Mouse (Mus musculus) embryonic facial prominence, embryonic 13.5 days (tissue): ENCODE measurements around the gene Wars2. TPM values are rescaled to one million over a fixed set of nuclear protein-coding genes. Genes with fewer than 3 reads are reported as not detected.
A peak's percentile ranks its signal among the peaks of the same experiment; 100 is the strongest.

Source experiments
- ATAC-seq: fragments of 200-750 bp; cut with Nextera tagmentation; 2 replicates; pipeline ENCODE4 v1.8.0; 2017; ENCODE audit warnings: low read depth; ENCODE audit not compliant: insufficient number of reproducible peaks, insufficient read depth, low FRiP score, low TSS enrichment
- H3K27ac ChIP-seq: fragments of 300-500 bp; sonication (generic); 2 replicates; pipeline ENCODE4 v1.5.1; 2015; ENCODE audit warnings: moderate library complexity, mild to moderate bottlenecking, inconsistent platforms
- H3K27me3 ChIP-seq: fragments of 300-500 bp; sonication (generic); 2 replicates; pipeline ENCODE4 v1.6.1; 2015; ENCODE audit warnings: mild to moderate bottlenecking, inconsistent platforms
- H3K36me3 ChIP-seq: fragments of 300-500 bp; sonication (generic); 2 replicates; pipeline ENCODE4 v1.6.1; 2015; ENCODE audit warnings: mild to moderate bottlenecking, inconsistent platforms
- H3K4me1 ChIP-seq: fragments of 300-500 bp; sonication (generic); 2 replicates; pipeline ENCODE4 v1.6.1; 2015; ENCODE audit warnings: inconsistent platforms
- H3K4me2 ChIP-seq: fragments of 300-500 bp; sonication (generic); 2 replicates; pipeline ENCODE4 v1.6.1; 2015; ENCODE audit warnings: moderate library complexity, mild to moderate bottlenecking, inconsistent platforms
- H3K4me3 ChIP-seq: fragments of 300-500 bp; sonication (generic); 2 replicates; pipeline ENCODE4 v1.5.1; 2015; ENCODE audit warnings: mild to moderate bottlenecking, inconsistent platforms
- H3K9ac ChIP-seq: fragments of 300-500 bp; sonication (generic); 2 replicates; pipeline ENCODE4 v1.6.1; 2015; ENCODE audit warnings: mild to moderate bottlenecking, inconsistent platforms
- H3K9me3 ChIP-seq: fragments of 300-500 bp; sonication (generic); 2 replicates; pipeline ENCODE4 v1.6.1; 2016; ENCODE audit warnings: inconsistent platforms
- WGBS: fragments of 180-500 bp; shearing (Covaris S2); methylation state at CpG from one replicate; pipeline ENCODE4 v1.1.7; 2015; ENCODE audit warnings: mixed read lengths; 5-methylcytosine and 5-hydroxymethylcytosine counted together
- polyA plus RNA-seq: library from polyadenylated mRNA; unstranded; fragments of >200 nt; fragmentation: Nextera tagmentation; extraction: Ambion mirVana; gene quantifications from 2 replicates; pipeline ENCODE4 v1.2.1, GENCODE M21; 2015

Gene Wars2
- polyA plus RNA-seq, 1 experiment from 2014 or later: 13.1 TPM

DNA sequence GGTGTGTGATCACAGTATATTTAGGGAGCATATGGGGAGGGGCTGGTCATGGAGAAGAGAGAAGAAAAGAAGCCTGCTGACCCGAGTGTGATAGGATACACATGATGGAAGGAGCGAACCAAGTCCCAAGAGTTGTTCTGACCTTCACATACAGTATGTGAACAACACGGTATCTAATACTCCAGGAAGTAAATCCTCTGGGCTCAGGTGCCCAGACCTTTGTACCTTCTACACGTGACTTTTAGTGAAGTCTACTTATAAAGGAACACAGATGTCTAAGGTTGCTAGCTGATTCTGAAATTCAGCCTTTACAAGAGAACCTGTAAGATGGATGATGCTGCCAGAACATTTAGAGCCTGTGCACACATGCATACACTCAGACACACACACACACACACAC lies 15.4 kb downstream of the Wars2 start:
- 80% methylated on average over 4 of the region's 4 CpGs for WGBS
- Histone ChIP-seq H3K4me1 (no peaks in the 10 kb centered on the region), H3K27ac (no peak overlapping the region), H3K4me2 (no peak overlapping the region), H3K36me3 (no peaks in the 10 kb centered on the region), H3K27me3 (no peaks in the 10 kb centered on the region), H3K9ac (no peak overlapping the region), H3K4me3 (no peak overlapping the region), H3K9me3 (peaks cover 4% of the 10 kb centered on the region; the same call in 1 of the 2 replicates)
- no peak for ATAC-seq

- no peak for ATAC-seq
- Histone ChIP-seq H3K9me3 (peaks cover 4% of the 10 kb centered on the region; the same call in 1 of the 2 replicates), H3K4me3 (no peak overlapping the region), H3K9ac (no peak overlapping the region), H3K4me2 (no peak overlapping the region), H3K27me3 (no peaks in the 10 kb centered on the region), H3K4me1 (no peaks in the 10 kb centered on the region), H3K36me3 (no peaks in the 10 kb centered on the region), H3K27ac (no peak overlapping the region)
- 43% methylated on average over 1 of the region's 1 CpGs for WGBS
Measured at GRCm38 (mm10) chr3:99156987-99157386, 16.1 kb downstream of the Wars2 start.

GRCm38 (mm10) chr3:99157451-99158015 lies 16.7 kb downstream of the Wars2 start:
- no peak overlapping the region for H3K4me2 ChIP-seq
- H3K4me3 ChIP-seq: no peak overlapping the region
- no peaks in the 10 kb centered on the region for H3K36me3 ChIP-seq
- H3K9ac ChIP-seq: no peak overlapping the region
- no peak overlapping the region for H3K27ac ChIP-seq
- peaks cover 4% of the 10 kb centered on the region; the same call in 1 of the 2 replicates for H3K9me3 ChIP-seq
- no peak for ATAC-seq
- H3K4me1 ChIP-seq: no peaks in the 10 kb centered on the region
- WGBS: 60% methylated on average over 4 of the region's 4 CpGs
- no peaks in the 10 kb centered on the region for H3K27me3 ChIP-seq

DNA sequence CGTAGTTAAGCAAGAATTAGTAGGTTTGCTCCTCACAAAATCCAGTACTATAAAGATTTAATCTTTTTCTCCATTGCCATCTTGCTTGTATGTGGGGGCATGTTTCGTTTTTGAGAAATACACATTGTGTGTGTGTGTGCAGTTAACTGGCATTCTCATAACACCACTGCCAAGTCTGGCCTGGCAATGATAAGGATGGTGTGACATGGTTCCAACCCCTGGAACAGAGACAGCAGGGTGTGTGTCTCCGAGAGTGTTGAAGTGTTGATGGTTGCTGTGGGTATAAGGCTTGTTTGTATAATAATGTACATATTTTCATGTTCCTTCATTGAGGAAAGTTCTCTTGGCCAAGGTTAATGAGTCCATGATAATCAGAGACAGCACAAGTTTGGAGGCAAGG lies 19.1 kb downstream of the Wars2 start:
- H3K36me3 ChIP-seq: no peaks in the 10 kb centered on the region
- H3K4me3 ChIP-seq: no peak overlapping the region
- H3K9ac ChIP-seq: no peak overlapping the region
- no peak for ATAC-seq
- WGBS: 91% methylated on average over 3 of the region's 3 CpGs
- no peak overlapping the region for H3K27ac ChIP-seq
- peaks cover 9% of the 10 kb centered on the region; the same call in 1 of the 2 replicates for H3K4me1 ChIP-seq
- H3K4me2 ChIP-seq: no peak overlapping the region
- peaks cover 4% of the 10 kb centered on the region; the same call in 1 of the 2 replicates for H3K9me3 ChIP-seq
- H3K27me3 ChIP-seq: no peaks in the 10 kb centered on the region

- no peaks in the 10 kb centered on the region for H3K36me3 ChIP-seq
- H3K9me3 ChIP-seq: peaks cover 4% of the 10 kb centered on the region; the same call in 1 of the 2 replicates
- no peak overlapping the region for H3K9ac ChIP-seq
- H3K4me1 ChIP-seq: peaks cover 9% of the 10 kb centered on the region; the same call in 1 of the 2 replicates
- 80% methylated on average over 2 of the region's 2 CpGs for WGBS
- ATAC-seq: no peak
- no peaks in the 10 kb centered on the region for H3K27me3 ChIP-seq
- no peak overlapping the region for H3K4me2 ChIP-seq
- no peak overlapping the region for H3K4me3 ChIP-seq
- H3K27ac ChIP-seq: no peak overlapping the region
Measured at GRCm38 (mm10) chr3:99162191-99162590, 21.3 kb downstream of the Wars2 start.

GRCm38 (mm10) chr3:99167734-99168133 lies 26.9 kb downstream of the Wars2 start:
- H3K4me1 ChIP-seq: peaks cover 15% of the 10 kb centered on the region; the same call in 1 of the 2 replicates
- H3K9me3 ChIP-seq: no peaks in the 10 kb centered on the region
- ATAC-seq: no peak
- no peaks in the 10 kb centered on the region for H3K36me3 ChIP-seq
- no peaks in the 10 kb centered on the region for H3K27me3 ChIP-seq
- WGBS: 60% methylated on average over 4 of the region's 4 CpGs
- H3K4me3 ChIP-seq: no peak overlapping the region
- no peak overlapping the region for H3K4me2 ChIP-seq
- H3K27ac ChIP-seq: no peak overlapping the region
- H3K9ac ChIP-seq: no peak overlapping the region

GRCm38 (mm10) chr3:99173178-99173577 lies 32.3 kb downstream of the Wars2 start:
- no peak overlapping the region for H3K4me3 ChIP-seq
- H3K36me3 ChIP-seq: no peaks in the 10 kb centered on the region
- WGBS: 48% methylated on average over 5 of the region's 5 CpGs
- H3K27me3 ChIP-seq: no peaks in the 10 kb centered on the region
- H3K9ac ChIP-seq: no peak overlapping the region
- no peaks in the 10 kb centered on the region for H3K9me3 ChIP-seq
- peaks cover 18% of the 10 kb centered on the region for H3K4me1 ChIP-seq
- ATAC-seq: no peak
- peak overlapping the region; percentile 28; the same call in 1 of the 2 replicates for H3K27ac ChIP-seq
- no peak overlapping the region for H3K4me2 ChIP-seq

GRCm38 (mm10) chr3:99174658-99175304 lies 33.9 kb downstream of the Wars2 start:
- no peak overlapping the region for H3K4me3 ChIP-seq
- no peak overlapping the region for H3K4me2 ChIP-seq
- H3K36me3 ChIP-seq: no peaks in the 10 kb centered on the region
- 53% methylated on average over 9 of the region's 9 CpGs for WGBS
- H3K9ac ChIP-seq: no peak overlapping the region
- no peaks in the 10 kb centered on the region for H3K9me3 ChIP-seq
- peaks cover 27% of the 10 kb centered on the region for H3K4me1 ChIP-seq
- no peak for ATAC-seq
- H3K27ac ChIP-seq: no peak overlapping the region
- no peaks in the 10 kb centered on the region for H3K27me3 ChIP-seq

- Histone ChIP-seq H3K36me3 (no peaks in the 10 kb centered on the region), H3K27ac (no peak overlapping the region; the same call in 1 of the 2 replicates), H3K9me3 (no peaks in the 10 kb centered on the region), H3K9ac (no peak overlapping the region), H3K27me3 (no peaks in the 10 kb centered on the region), H3K4me3 (no peak overlapping the region), H3K4me1 (peaks cover 11% of the 10 kb centered on the region; the same call in 1 of the 2 replicates), H3K4me2 (no peak overlapping the region)
- WGBS: 66% methylated on average over 17 of the region's 17 CpGs
- ATAC-seq: no peak
Measured at GRCm38 (mm10) chr3:99183355-99184016, 42.6 kb downstream of the Wars2 start.

DNA sequence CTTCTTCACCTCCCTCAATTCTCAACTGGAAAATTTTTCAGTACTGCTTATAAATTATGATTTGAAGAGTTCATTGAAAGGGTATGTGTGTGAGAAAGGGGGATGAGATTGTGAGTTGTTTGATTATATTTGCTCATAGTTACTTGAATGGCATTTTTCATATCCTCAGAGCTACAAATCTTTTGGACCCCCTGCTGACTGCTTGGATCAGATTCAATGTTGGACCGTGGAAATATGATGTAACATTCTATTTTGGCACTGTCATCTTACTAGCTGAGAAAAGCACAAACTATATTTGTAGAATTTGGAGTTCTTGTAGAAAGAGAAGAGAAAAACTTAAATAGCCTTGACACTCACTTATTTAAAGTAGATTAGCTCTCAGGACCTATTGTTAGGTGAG lies 43.5 kb downstream of the Wars2 start:
- Histone ChIP-seq H3K9me3 (no peaks in the 10 kb centered on the region), H3K4me3 (no peak overlapping the region), H3K9ac (no peak overlapping the region), H3K27ac (no peak overlapping the region), H3K4me2 (no peak overlapping the region), H3K4me1 (peaks cover 6% of the 10 kb centered on the region; the same call in 1 of the 2 replicates), H3K36me3 (peaks cover 4% of the 10 kb centered on the region; the same call in 1 of the 2 replicates), H3K27me3 (no peaks in the 10 kb centered on the region)
- ATAC-seq: no peak
- 61% methylated on average over 1 of the region's 1 CpGs for WGBS

- no peak overlapping the region for H3K4me2 ChIP-seq
- H3K36me3 ChIP-seq: peaks cover 4% of the 10 kb centered on the region; the same call in 1 of the 2 replicates
- H3K27ac ChIP-seq: no peak overlapping the region
- 89% methylated on average over 1 of the region's 1 CpGs for WGBS
- H3K9ac ChIP-seq: no peak overlapping the region
- no peak overlapping the region for H3K4me3 ChIP-seq
- no peak for ATAC-seq
- peaks cover 10% of the 10 kb centered on the region; the same call in 1 of the 2 replicates for H3K4me1 ChIP-seq
- no peaks in the 10 kb centered on the region for H3K27me3 ChIP-seq
- no peaks in the 10 kb centered on the region for H3K9me3 ChIP-seq
Measured at GRCm38 (mm10) chr3:99188097-99188496, 47.2 kb downstream of the Wars2 start.
